Mouse (Mus musculus) liver, embryonic 12.5 days (tissue): ENCODE results near the gene Opn1mw. TPM values are rescaled to one million over a fixed set of nuclear protein-coding genes. Genes with fewer than 3 reads are reported as not detected.

Source experiments
- ATAC-seq: fragments of 200-750 bp; cut with Nextera tagmentation; 2 replicates; pipeline ENCODE4 v1.8.0; 2017; ENCODE audit warnings: moderate number of reproducible peaks, mild to moderate bottlenecking, moderate library complexity
- H3K27ac ChIP-seq: fragments of 300-500 bp; sonication (generic); 2 replicates; pipeline ENCODE4 v1.5.1; 2016; ENCODE audit warnings: mild to moderate bottlenecking
- H3K27me3 ChIP-seq: fragments of 300-500 bp; sonication (generic); replicated peaks from 2 replicates; pipeline ENCODE4 v1.6.1; 2016; ENCODE audit warnings: mild to moderate bottlenecking, moderate library complexity
- H3K36me3 ChIP-seq: fragments of 300-500 bp; sonication (generic); 2 replicates; pipeline ENCODE4 v1.6.1; 2016; ENCODE audit warnings: mild to moderate bottlenecking, moderate library complexity
- H3K4me1 ChIP-seq: fragments of 300-500 bp; sonication (generic); 2 replicates; pipeline ENCODE4 v1.6.1; 2016
- H3K4me2 ChIP-seq: fragments of 300-500 bp; sonication (generic); 2 replicates; pipeline ENCODE4 v1.6.1; 2016; ENCODE audit warnings: mild to moderate bottlenecking, moderate library complexity
- H3K4me3 ChIP-seq: fragments of 300-500 bp; sonication (generic); 2 replicates; pipeline ENCODE4 v1.5.1; 2016; ENCODE audit warnings: mild to moderate bottlenecking, moderate library complexity
- H3K9ac ChIP-seq: fragments of 300-500 bp; sonication (generic); 2 replicates; pipeline ENCODE4 v1.6.1; 2016; ENCODE audit warnings: mild to moderate bottlenecking, moderate library complexity
- H3K9me3 ChIP-seq: fragments of 300-500 bp; sonication (generic); replicated peaks from 2 replicates; pipeline ENCODE4 v1.6.1; 2016; ENCODE audit warnings: mild to moderate bottlenecking, moderate library complexity
- WGBS: fragments of 180-500 bp; shearing (Covaris S2); methylation state at CpG from one replicate; pipeline ENCODE4 v1.1.7; 2016; ENCODE audit not compliant: insufficient replicate concordance; 5-methylcytosine and 5-hydroxymethylcytosine counted together
- polyA plus RNA-seq: library from polyadenylated mRNA; unstranded; fragments of >200 nt; fragmentation: Nextera tagmentation; extraction: Ambion mirVana; gene quantifications from 2 replicates; pipeline ENCODE4 v1.2.1, GENCODE M21; 2016

Opn1mw gene
- polyA plus RNA-seq, 1 experiment from 2014 or later, result not detected

DNA sequence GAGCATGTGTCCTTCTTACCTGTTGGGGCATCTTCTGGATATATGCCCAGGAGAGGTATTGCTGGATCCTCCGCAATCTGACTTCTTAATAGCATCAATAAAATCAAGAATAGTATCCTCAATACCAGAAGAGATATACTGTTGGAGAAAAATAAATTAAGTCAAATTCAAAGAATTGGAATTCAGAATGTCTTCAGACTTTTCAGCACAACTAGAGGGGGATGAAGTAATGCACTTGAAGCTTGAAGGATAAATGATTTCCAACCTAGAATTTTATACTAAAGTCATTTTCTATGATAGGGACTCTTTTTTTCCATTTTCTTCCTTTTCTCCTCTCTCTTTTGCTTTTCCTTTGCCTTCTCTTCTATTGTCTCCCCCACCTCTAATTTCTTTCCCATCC is 40.5 kb downstream of the Opn1mw start, which contains the start of gene Tex28:
Gene Tex28, minus strand, starts transcription at position 101 of the 400 bp plus-strand sequence.
- no peaks in the 10 kb centered on the region for H3K4me1 ChIP-seq
- ATAC-seq, result no peak

DNA sequence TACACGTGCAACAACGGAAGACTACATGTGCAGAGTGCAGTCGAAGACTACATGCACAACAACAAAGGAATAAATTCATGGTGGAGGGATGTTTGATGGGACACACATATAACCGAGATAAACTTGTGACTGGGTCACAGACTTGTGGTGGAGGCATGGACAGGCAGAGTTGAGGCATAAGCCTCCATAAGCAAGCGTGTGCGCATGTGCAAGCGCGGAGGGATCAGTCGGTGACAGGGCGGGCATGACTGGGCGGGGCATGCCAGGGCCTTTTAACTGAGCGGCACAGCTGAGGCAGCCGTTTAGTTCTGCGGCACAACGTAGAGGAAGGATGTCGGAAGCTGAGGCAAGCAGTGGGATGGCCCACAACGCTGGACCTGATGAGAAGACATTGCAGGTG is 49.7 kb downstream of the Opn1mw start, which contains the start of gene Tktl1:
Gene Tktl1, plus strand, starts transcription at position 301 of the 400 bp plus-strand sequence.
- H3K9ac ChIP-seq, result no peak within 1 kb of the TSS
- 78% methylated on average over 17 of the region's 17 CpGs for WGBS
- H3K4me2 ChIP-seq, result no peak within 1 kb of the TSS
- no peaks in the 10 kb centered on the region for H3K27me3 ChIP-seq
- H3K9me3 ChIP-seq, result 0 out of 2 replicates have a peak, but pooled peaks cover 2% of the 10 kb centered on the region
- ATAC-seq, result no peak
- H3K4me1 ChIP-seq, result no peaks in the 10 kb centered on the region
- no peak within 1 kb of the TSS for H3K4me3 ChIP-seq
- no peak within 1 kb of the TSS for H3K27ac ChIP-seq
- no peaks in the 10 kb centered on the region for H3K36me3 ChIP-seq

More for the DNA sequence above, 40.5 kb downstream of the Opn1mw start, which contains the start of gene Tex28:
- no peak within 1 kb of the TSS for H3K4me3 ChIP-seq
- 71% methylated on average over 1 of the region's 1 CpGs for WGBS
- no peaks in the 10 kb centered on the region for H3K9me3 ChIP-seq
- no peak within 1 kb of the TSS for H3K4me2 ChIP-seq
- no peak within 1 kb of the TSS for H3K27ac ChIP-seq
- H3K9ac ChIP-seq, result no peak within 1 kb of the TSS
- no peaks in the 10 kb centered on the region for H3K27me3 ChIP-seq
- H3K36me3 ChIP-seq, result no peaks in the 10 kb centered on the region

Other genes starting within 250 kb of the Opn1mw start
- gene Avpr2, start 235.4 kb upstream of the Opn1mw start, polyA plus RNA-seq, result 0.08 and 0.13 TPM in 2 replicates
- gene L1cam, start 231.4 kb upstream of the Opn1mw start, polyA plus RNA-seq, result 0.11 and 0.38 TPM in 2 replicates
- gene Arhgap4, start 205.6 kb upstream of the Opn1mw start, polyA plus RNA-seq, result 7.1 and 8.6 TPM in 2 replicates
- 140 and 148 TPM in 2 replicates for gene Naa10, start 205.5 kb upstream of the Opn1mw start, polyA plus RNA-seq
- 21.2 and 22.9 TPM in 2 replicates for gene Renbp, start 196.6 kb upstream of the Opn1mw start, polyA plus RNA-seq
- gene Hcfc1, start 161.1 kb upstream of the Opn1mw start, polyA plus RNA-seq, result 51.8 and 59.7 TPM in 2 replicates
- 44.6 and 45.8 TPM in 2 replicates for gene Irak1, start 103.5 kb upstream of the Opn1mw start, polyA plus RNA-seq
- 8.1 and 9.4 TPM in 2 replicates for gene Mecp2, start 7.9 kb downstream of the Opn1mw start, polyA plus RNA-seq
- not detected in 2 replicates for gene Tex28, start 40.4 kb downstream of the Opn1mw start, polyA plus RNA-seq
- gene Tktl1, start 49.8 kb downstream of the Opn1mw start, polyA plus RNA-seq, result not detected in 2 replicates
- 79.2 and 80.1 TPM in 2 replicates for gene Flna, start 122.4 kb downstream of the Opn1mw start, polyA plus RNA-seq
- 10.1 and 11.6 TPM in 2 replicates for gene Emd, start 127.2 kb downstream of the Opn1mw start, polyA plus RNA-seq
- 624 and 688 TPM in 2 replicates for gene Rpl10, start 143.3 kb downstream of the Opn1mw start, polyA plus RNA-seq
- 33.4 and 36.5 TPM in 2 replicates for gene Taz, start 154.4 kb downstream of the Opn1mw start, polyA plus RNA-seq
- gene Dnase1l1, start 154.9 kb downstream of the Opn1mw start, polyA plus RNA-seq, result 19.8 and 21.6 TPM in 2 replicates
- gene Atp6ap1, start 169.6 kb downstream of the Opn1mw start, polyA plus RNA-seq, result 76.4 and 77.9 TPM in 2 replicates
- gene Gdi1, start 177.5 kb downstream of the Opn1mw start, polyA plus RNA-seq, result 64.1 and 78.8 TPM in 2 replicates
- 44.3 and 44.5 TPM in 2 replicates for gene Fam50a, start 185.6 kb downstream of the Opn1mw start, polyA plus RNA-seq
- 2.4 and 2.6 TPM in 2 replicates for gene Plxna3, start 201.6 kb downstream of the Opn1mw start, polyA plus RNA-seq
- gene Lage3, start 226.2 kb downstream of the Opn1mw start, polyA plus RNA-seq, result 67.1 and 69.0 TPM in 2 replicates
- 50.1 and 50.7 TPM in 2 replicates for gene Ubl4a, start 245.8 kb downstream of the Opn1mw start, polyA plus RNA-seq
- gene Slc10a3, start 245.9 kb downstream of the Opn1mw start, polyA plus RNA-seq, result 9.7 and 9.9 TPM in 2 replicates